23 mouse cellular contexts compared by ENCODE assay signal in the genomic region with DNA sequence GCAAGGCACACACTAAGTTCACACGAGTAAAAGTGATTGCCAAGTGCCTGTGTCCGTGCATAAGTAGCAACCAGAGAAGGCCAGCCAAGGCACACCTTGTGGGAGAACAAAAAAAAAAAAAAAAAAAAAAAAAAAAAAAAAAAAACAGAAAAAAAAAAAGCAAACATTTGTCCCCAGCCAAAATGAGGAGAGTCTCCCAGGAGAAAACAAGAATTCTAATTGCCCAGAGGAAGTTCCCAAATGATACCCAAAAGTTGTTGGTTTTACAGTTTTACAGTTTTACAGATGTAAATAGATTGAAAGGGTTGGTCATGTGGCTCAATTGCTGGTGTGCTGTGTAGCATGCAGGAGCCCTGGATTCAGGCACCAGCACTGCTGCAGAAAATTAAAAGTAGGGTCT. TPM values are rescaled to one million over a fixed set of nuclear protein-coding genes. Genes with fewer than 3 reads are reported as not detected.
DNase-seq lines count a peak whose midpoint lies in the region; TF ChIP-seq lines count a peak whose summit lies in the region.
"Had no signal": no experiment of that assay in that cellular context is flagged by ENCODE, and none has a peak within 500 bp of the region (broad histone marks: within the 10 kb centered on the region; RNA-seq: fewer than 3 reads in every experiment).

No protein-coding gene starts in this region.

- WGBS in cerebellum, adult 2 months: 79% methylated on average over 2 of the region's 2 CpGs

- no peak for TF ChIP-seq POLR2A in CH12.LX (IDR thresholded peaks at IDR 0.05; ENCODE audit: low read depth, low read length)
- TF ChIP-seq POLR2A in MEL (IDR thresholded peaks at IDR 0.05; ENCODE audit: control insufficient read depth in 1 of 2, insufficient read depth in 1 of 2, low read depth in 1 of 2, low read length in 2 of 2, poor library complexity in 1 of 2): no peak
- TF ChIP-seq POLR2A in cerebellum, adult 2 months (IDR thresholded peaks at IDR 0.05; ENCODE audit: borderline replicate concordance, insufficient read depth, low read length): no peak

- H3K27ac ChIP-seq in CH12.LX (ENCODE audit: insufficient read depth, low read depth): no peak overlapping the region
- no peak overlapping the region for H3K27ac ChIP-seq in MEL (ENCODE audit: control insufficient read depth, low read depth, low read length)
- no peak overlapping the region for H3K27ac ChIP-seq in cerebellum, adult 2 months (ENCODE audit: insufficient read depth, low read length)

- in situ Hi-C loops in CH12.LX (cut with MboI; ENCODE audit: low pct_ligation_motif_present, low pct_unique_long_range_greater_than_20kb, low sequenced_read_pairs): no loop called here

- TF ChIP-seq CTCF in CH12.LX (conservative IDR thresholded peaks at IDR 0.05 in 1 of 2, IDR thresholded peaks at IDR 0.05 in 1 of 2; ENCODE audit: low read depth in 2 of 2, low read length in 2 of 2) (no peak), MEL (IDR thresholded peaks at IDR 0.05 in 2 of 3, conservative IDR thresholded peaks at IDR 0.05 in 1 of 3; ENCODE audit: control insufficient read depth in 1 of 3, insufficient read depth in 1 of 3, low read depth in 2 of 3, low read length in 3 of 3, poor library complexity in 1 of 3, severe bottlenecking in 1 of 3) (no peak)
- TF ChIP-seq CTCF in cerebellum, adult 2 months (IDR thresholded peaks at IDR 0.05; ENCODE audit: borderline replicate concordance, insufficient read depth, low read depth, low read length): no peak

- TF ChIP-seq RAD21 in CH12.LX (IDR thresholded peaks at IDR 0.05; ENCODE audit: low read depth, low read length) (no peak), MEL (IDR thresholded peaks at IDR 0.05; ENCODE audit: low read depth, low read length) (no peak)

- H3K4me1 ChIP-seq in CH12.LX (ENCODE audit: control insufficient read depth in 1 of 2, insufficient read depth in 2 of 2) (peaks cover 14 to 37% of the 10 kb centered on the region in 2 experiments), MEL (ENCODE audit: control insufficient read depth in 1 of 2, insufficient read depth in 2 of 2, low read length in 2 of 2) (peaks cover 12 to 24% of the 10 kb centered on the region in 2 experiments)
- H3K4me1 ChIP-seq in cerebellum, adult 2 months (ENCODE audit: control insufficient read depth, insufficient read depth, low read length): no peaks in the 10 kb centered on the region; the same call in 1 of the 2 replicates

- dilution Hi-C loops in CH12.LX (cut with MboI; ENCODE audit: extremely low pct_ligation_motif_present, extremely low pct_unique_long_range_greater_than_20kb, low sequenced_read_pairs): no loop called here

- H3K9ac ChIP-seq in CH12.LX (ENCODE audit: insufficient read depth, low read depth): no peak overlapping the region
- no peak overlapping the region for H3K9ac ChIP-seq in MEL (ENCODE audit: control insufficient read depth, low read depth, low read length, poor library complexity, severe bottlenecking)

- H3K9me3 ChIP-seq in CH12.LX (replicated peaks; ENCODE audit: low read length) (peaks cover 8% of the 10 kb centered on the region), MEL (replicated peaks; ENCODE audit: insufficient read depth, low read length) (no peaks in the 10 kb centered on the region)

- H3K4me3 ChIP-seq in CH12.LX (replicated peaks in 1 of 3; ENCODE audit: low read depth in 2 of 3, low read length in 2 of 3, poor library complexity in 1 of 3) (no peak overlapping the region), MEL (ENCODE audit: control insufficient read depth in 1 of 2, insufficient read depth in 1 of 2, low read depth in 2 of 2, low read length in 2 of 2) (no peak overlapping the region)
- no peak overlapping the region for H3K4me3 ChIP-seq in cerebellum, adult 2 months (replicated peaks; ENCODE audit: insufficient read depth, low read depth, low read length)

- no peaks in the 10 kb centered on the region for H3K27me3 ChIP-seq in CH12.LX (replicated peaks)
- H3K27me3 ChIP-seq in MEL (ENCODE audit: control insufficient read depth in 1 of 2, insufficient read depth in 2 of 2, low read length in 2 of 2): no peaks in the 10 kb centered on the region
- no peaks in the 10 kb centered on the region for H3K27me3 ChIP-seq in cerebellum, adult 2 months (ENCODE audit: control insufficient read depth, insufficient read depth, low read length)
- H3K27me3 ChIP-seq: Patski had no signal

- no peaks in the 10 kb centered on the region for H3K79me2 ChIP-seq in CH12.LX (replicated peaks; ENCODE audit: control insufficient read depth, extremely low read depth, insufficient read depth, poor library complexity, severe bottlenecking)
- H3K79me2 ChIP-seq in MEL (ENCODE audit: control insufficient read depth, insufficient read depth, low read length, poor library complexity): no peaks in the 10 kb centered on the region

- H3K36me3 ChIP-seq in CH12.LX (replicated peaks in 1 of 2; ENCODE audit: control insufficient read depth in 1 of 2, insufficient read depth in 1 of 2, low read length in 1 of 2) (no peaks in the 10 kb centered on the region), MEL (ENCODE audit: control insufficient read depth in 1 of 2, insufficient read depth in 2 of 2, low read length in 2 of 2) (peaks cover 0 to 15% of the 10 kb centered on the region in 2 experiments; a peak in 2 of 4 replicates)
- H3K36me3 ChIP-seq: G1E had no signal

- TF ChIP-seq EP300 in CH12.LX (IDR thresholded peaks at IDR 0.05; ENCODE audit: low read length) (no peak), MEL (IDR thresholded peaks at IDR 0.05; ENCODE audit: low read depth in 1 of 2, low read length in 2 of 2) (no peak)

- no peak overlapping the region for H3K4me2 ChIP-seq in CH12.LX (ENCODE audit: insufficient read depth, low read depth, poor library complexity, severe bottlenecking)

- no peak for DNase-seq in CH12.LX (ENCODE audit: extremely low read depth)
- no peak for DNase-seq in MEL (ENCODE audit: low read depth, low spot score)
- no peak for DNase-seq in cerebellum, adult 2 months
- no peak for DNase-seq in gastrocnemius, adult 18-20 months (ENCODE audit: low spot score)
- DNase-seq: adrenal gland, adult 2 months; adrenal gland, adult 8-10 months; adrenal gland, postnatal 10 days; adrenal gland, postnatal 14 days; adrenal gland, postnatal 25 days; adrenal gland, postnatal 36 days; B cell, adult 2 months; cerebellum, adult 11 months; cerebellum, adult 11-12 months; cerebellum, adult 18-20 months; cerebellum, adult 8-10 months; cerebellum, adult 9-10 months had no signal

TF ChIP-seq in CH12.LX, 34 proteins besides CTCF, POLR2A, EP300 and RAD21:
- TF ChIP-seq ZNF384 (IDR thresholded peaks at IDR 0.05; ENCODE audit: low read depth, low read length): peak; percentile 61
- TF ChIP-seq PAX5 (IDR thresholded peaks at IDR 0.05; ENCODE audit: low read length): no peak
- TF ChIP-seq USF2 (conservative IDR thresholded peaks at IDR 0.05; ENCODE audit: low read depth, low read length): no peak
- TF ChIP-seq MEF2A (IDR thresholded peaks at IDR 0.05; ENCODE audit: borderline replicate concordance, low read depth, low read length): no peak
- no peak for TF ChIP-seq ELF1 (IDR thresholded peaks at IDR 0.05; ENCODE audit: low read depth, low read length)

TF ChIP-seq in MEL, 35 proteins besides CTCF, POLR2A, EP300 and RAD21:
- no peak for TF ChIP-seq BHLHE40 (IDR thresholded peaks at IDR 0.05; ENCODE audit: borderline replicate concordance, low read depth, low read length)
- TF ChIP-seq ZNF384 (IDR thresholded peaks at IDR 0.05; ENCODE audit: low read depth, low read length): peak; percentile 87; the same call in 1 of the 2 replicates
TF ChIP-seq in MEL: peak in this region for 1.

RNA-seq across cellular contexts. Expression of a gene that starts 2.4 kb away (rescaled TPM):
- total RNA-seq in CH12.LX (2012; rRNA removed) (not detected in 2 replicates), CH12.LX (2014; rRNA removed) (not detected in 2 replicates), MEL (2012; rRNA removed) (not detected in 2 replicates)
- polyA plus RNA-seq in CH12.LX (2012; ENCODE audit: insufficient read length, low read depth) (not detected in 2 replicates), MEL (2012; ENCODE audit: insufficient read depth in 1 of 2, insufficient read length in 2 of 2, low read depth in 1 of 2, low replicate concordance in 2 of 2, missing spikeins in 1 of 2) (under 1 TPM in 1 of 2 experiments, not detected in 1; 0.18 TPM)
- 0.28 and 0.29 TPM in 2 replicates for polyA plus RNA-seq in cerebellum, adult 2 months (2012; rRNA removed)
- not detected for total RNA-seq in gastrocnemius, adult 18-20 months (2021)
- total RNA-seq: adrenal gland, adult 18-20 months; adrenal gland, adult 2 months; adrenal gland, adult 8-10 months; adrenal gland, postnatal 14 days; adrenal gland, postnatal 25 days; adrenal gland, postnatal 36 days; adrenal gland, postnatal 4 days; G1E had no signal
- polyA plus RNA-seq: activated CD4-positive, CD25-positive, alpha-beta regulatory T cell, adult 4 months; adrenal gland, adult 2 months; C2C12; CD4-positive, CD25-positive, alpha-beta regulatory T cell, adult 4 months; Patski had no signal
